ENCODE assay signal across 10 mouse cellular contexts in genomic region chr6:6863955-6864354, GRCm38 (mm10). TPM values are rescaled to one million over a fixed set of nuclear protein-coding genes. Genes with fewer than 3 reads are reported as not detected.
A peak's percentile ranks its signal among the peaks of the same experiment; 100 is the strongest.
DNase-seq lines count a peak whose midpoint lies in the region; ATAC-seq lines count a peak whose summit lies in the region.
"Had no signal": no experiment of that assay in that cellular context is flagged by ENCODE, and none has a peak within 500 bp of the region (broad histone marks: within the 10 kb centered on the region; RNA-seq: fewer than 3 reads in every experiment).

No protein-coding gene starts in this region.

- peak overlapping the region; percentile 69 for H3K4me2 ChIP-seq in kidney, embryonic 16.5 days (replicated peaks; ENCODE audit: low read depth, low read length)
- peak overlapping the region; percentile 70 for H3K4me2 ChIP-seq in embryonic facial prominence, embryonic 15.5 days (replicated peaks)
- H3K4me2 ChIP-seq in limb, embryonic 11.5 days (ENCODE audit: low read depth, severe bottlenecking) = peak overlapping the region; percentile 88
- H3K4me2 ChIP-seq in neural tube, embryonic 15.5 days = peak overlapping the region; percentile 60

- no peaks in the 10 kb centered on the region for H3K9me3 ChIP-seq in kidney, embryonic 16.5 days (ENCODE audit: low read length)
- no peaks in the 10 kb centered on the region for H3K9me3 ChIP-seq in embryonic facial prominence, embryonic 15.5 days (replicated peaks)
- H3K9me3 ChIP-seq in limb, embryonic 11.5 days (ENCODE audit: control insufficient read depth, low read length) = no peaks in the 10 kb centered on the region
- no peaks in the 10 kb centered on the region for H3K9me3 ChIP-seq in neural tube, embryonic 15.5 days (replicated peaks)
- H3K9me3 ChIP-seq: G1E had no signal

- H3K9ac ChIP-seq in kidney, embryonic 16.5 days (replicated peaks; ENCODE audit: low read length) = no peak overlapping the region
- peak overlapping the region; percentile 29; the same call in 1 of the 2 replicates for H3K9ac ChIP-seq in embryonic facial prominence, embryonic 15.5 days
- H3K9ac ChIP-seq in limb, embryonic 11.5 days (ENCODE audit: low read length) = peak overlapping the region; percentile 53
- H3K9ac ChIP-seq in neural tube, embryonic 15.5 days (replicated peaks) = no peak overlapping the region

- peaks cover 26% of the 10 kb centered on the region for H3K4me1 ChIP-seq in kidney, embryonic 16.5 days (ENCODE audit: insufficient read depth, low read length)
- H3K4me1 ChIP-seq in embryonic facial prominence, embryonic 15.5 days = peaks cover 35% of the 10 kb centered on the region
- H3K4me1 ChIP-seq in limb, embryonic 11.5 days (ENCODE audit: control insufficient read depth, insufficient read depth, low read length) = no peaks in the 10 kb centered on the region; the same call in 1 of the 2 replicates
- H3K4me1 ChIP-seq in neural tube, embryonic 15.5 days = peaks cover 25% of the 10 kb centered on the region

- H3K36me3 ChIP-seq in kidney, embryonic 16.5 days (ENCODE audit: insufficient read depth, low read length) = no peaks in the 10 kb centered on the region
- H3K36me3 ChIP-seq in embryonic facial prominence, embryonic 15.5 days = no peaks in the 10 kb centered on the region
- H3K36me3 ChIP-seq in limb, embryonic 11.5 days (ENCODE audit: control insufficient read depth, insufficient read depth, low read length) = no peaks in the 10 kb centered on the region
- no peaks in the 10 kb centered on the region for H3K36me3 ChIP-seq in neural tube, embryonic 15.5 days
- H3K36me3 ChIP-seq: G1E had no signal

- WGBS in kidney, embryonic 16.5 days = under 1% methylated on average over 21 of the region's 21 CpGs
- 4% methylated on average over 21 of the region's 21 CpGs for WGBS in embryonic facial prominence, embryonic 15.5 days
- WGBS in limb, embryonic 11.5 days = under 1% methylated on average over 21 of the region's 21 CpGs
- 2% methylated on average over 20 of the region's 21 CpGs for whole genome bisulfite sequencing in neural tube, embryonic 15.5 days

- H3K27me3 ChIP-seq in kidney, embryonic 16.5 days (ENCODE audit: insufficient read depth, low read length) = peaks cover 84% of the 10 kb centered on the region
- peaks cover 84% of the 10 kb centered on the region for H3K27me3 ChIP-seq in embryonic facial prominence, embryonic 15.5 days
- H3K27me3 ChIP-seq in limb, embryonic 11.5 days (ENCODE audit: control insufficient read depth, insufficient read depth, low read length) = peaks cover 65% of the 10 kb centered on the region
- peaks cover 82% of the 10 kb centered on the region for H3K27me3 ChIP-seq in neural tube, embryonic 15.5 days (replicated peaks)

- ATAC-seq in kidney, embryonic 16.5 days (ENCODE audit: low FRiP score, low TSS enrichment) = peak; percentile 56
- ATAC-seq in embryonic facial prominence, embryonic 15.5 days (ENCODE audit: insufficient number of reproducible peaks, low FRiP score, low TSS enrichment, low read depth) = no peak
- ATAC-seq in limb, embryonic 11.5 days (ENCODE audit: insufficient number of reproducible peaks, low FRiP score, low TSS enrichment, low read depth) = peak; percentile 40; the same call in 1 of the 2 replicates
- peak; percentile 30; the same call in 1 of the 2 replicates for ATAC-seq in neural tube, embryonic 15.5 days (ENCODE audit: low FRiP score)

- H3K4me3 ChIP-seq in kidney, embryonic 16.5 days (ENCODE audit: low read length) = peak overlapping the region; percentile 43
- peak overlapping the region; percentile 47 for H3K4me3 ChIP-seq in embryonic facial prominence, embryonic 15.5 days (replicated peaks)
- H3K4me3 ChIP-seq in limb, embryonic 11.5 days (ENCODE audit: low read depth, low read length) = peak overlapping the region; percentile 41
- H3K4me3 ChIP-seq in neural tube, embryonic 15.5 days (replicated peaks) = peak overlapping the region; percentile 32

- H3K27ac ChIP-seq in kidney, embryonic 16.5 days (ENCODE audit: low read length) = no peak overlapping the region
- H3K27ac ChIP-seq in embryonic facial prominence, embryonic 15.5 days (replicated peaks) = peak overlapping the region; percentile 63
- H3K27ac ChIP-seq in limb, embryonic 11.5 days (replicated peaks; ENCODE audit: low read depth, low read length) = no peak overlapping the region
- no peak overlapping the region for H3K27ac ChIP-seq in neural tube, embryonic 15.5 days (replicated peaks)

- DNase-seq in kidney, adult 9 months = no peak
- peak; percentile 66 for DNase-seq in limb, embryonic 11.5 days (ENCODE audit: low spot score)
- DNase-seq in Muller cell, postnatal 12 days (ENCODE audit: inconsistent ontology term) = no peak
- no peak for DNase-seq in ovary, adult 18-20 months (ENCODE audit: low spot score)
- no peak for DNase-seq in spleen, postnatal 14 days (ENCODE audit: low spot score in 2 of 2)

RNA-seq across cellular contexts. Expression of gene Dlx6, which starts 0.8 kb away (rescaled TPM):
- not detected in 2 replicates for polyA plus RNA-seq in kidney, embryonic 16.5 days (2015; fragmentation: Nextera tagmentation; extraction: Ambion mirVana)
- polyA plus RNA-seq in embryonic facial prominence, embryonic 15.5 days (2015; fragmentation: Nextera tagmentation; extraction: Ambion mirVana) = 2.7 and 3.2 TPM in 2 replicates
- 0.36 and 0.89 TPM in 2 replicates for polyA plus RNA-seq in limb, embryonic 11.5 days (2014; fragmentation: Nextera tagmentation; extraction: Ambion mirVana)
- 0.41 TPM in 1 of 2 replicates, not detected in the other for polyA plus RNA-seq in neural tube, embryonic 15.5 days (2015; fragmentation: Nextera tagmentation; extraction: Ambion mirVana)
- polyA plus RNA-seq: G1E; liver, adult 2 months had no signal

RNA-seq across cellular contexts. Expression of gene Dlx5, which starts 17.9 kb away (rescaled TPM):
- polyA plus RNA-seq in kidney, embryonic 16.5 days (2015; fragmentation: Nextera tagmentation; extraction: Ambion mirVana) = 0.22 and 0.47 TPM in 2 replicates
- polyA plus RNA-seq in embryonic facial prominence, embryonic 15.5 days (2015; fragmentation: Nextera tagmentation; extraction: Ambion mirVana) = 46.9 and 56.0 TPM in 2 replicates
- polyA plus RNA-seq in limb, embryonic 11.5 days (2014; fragmentation: Nextera tagmentation; extraction: Ambion mirVana) = 15.5 and 16.3 TPM in 2 replicates
- 0.41 and 0.83 TPM in 2 replicates for polyA plus RNA-seq in neural tube, embryonic 15.5 days (2015; fragmentation: Nextera tagmentation; extraction: Ambion mirVana)
- polyA plus RNA-seq: G1E; liver, adult 2 months had no signal

Comparison
In these comparisons a context has a peak if more than half of its experiments do, and no peak if none do; other contexts are left out.
1. H3K9ac ChIP-seq: peak in embryonic facial prominence, embryonic 15.5 days (single experiment) and limb, embryonic 11.5 days (single experiment); none in kidney, embryonic 16.5 days (single experiment) and neural tube, embryonic 15.5 days (single experiment).
2. Peak in every context shown above with its lines, with median percentiles within 50 percentile points of each other: H3K4me2 ChIP-seq and H3K4me3 ChIP-seq.